In genomic region chr19:4396998-4397797, GRCm38 (mm10) we compare ENCODE assay signal across 7 mouse cellular contexts. TPM values are rescaled to one million over a fixed set of nuclear protein-coding genes. Genes with fewer than 3 reads are reported as not detected.
DNase-seq lines count a peak whose midpoint lies in the region; ATAC-seq lines count a peak whose summit lies in the region.

No protein-coding gene starts in this region.

- H3K4me1 ChIP-seq in intestine, embryonic 15.5 days (replicated peaks) = peaks cover 14% of the 10 kb centered on the region
- H3K4me1 ChIP-seq in midbrain, embryonic 10.5 days = peaks cover 41% of the 10 kb centered on the region

- peak overlapping the region; percentile 90 for H3K4me2 ChIP-seq in intestine, embryonic 15.5 days (replicated peaks)

- peak; percentile 89 for DNase-seq in adrenal gland, adult 18-20 months (ENCODE audit: low spot score in 2 of 2)
- peak; percentile 99 for DNase-seq in embryo, embryonic 11 days
- peak; percentile 98 for DNase-seq in gastrocnemius, postnatal 25 days
- peak; percentile 95 to 96 for DNase-seq in left cerebral cortex, postnatal 25 days (ENCODE audit: low spot score in 2 of 2)
- DNase-seq in midbrain, embryonic 10.5 days (ENCODE audit: low spot score) = peak; percentile 99
- peak; percentile 97 for DNase-seq in right cerebral cortex, postnatal 4 days

- intact Hi-C loops in left cerebral cortex, postnatal 25 days (cut with DNase I) = loop anchor here (2.0 to 5.0 kb wide), 3 partner anchors 62 to 595 kb away; partner anchors contain the start of genes Npas4 and Syt12

- H3K27ac ChIP-seq in intestine, embryonic 15.5 days = peak overlapping the region; percentile 96
- peak overlapping the region; percentile 99 for H3K27ac ChIP-seq in midbrain, embryonic 10.5 days (replicated peaks)

- H3K4me3 ChIP-seq in intestine, embryonic 15.5 days (replicated peaks) = peak overlapping the region; percentile 92
- H3K4me3 ChIP-seq in midbrain, embryonic 10.5 days = peak overlapping the region; percentile 98

- WGBS in intestine, embryonic 15.5 days = under 1% methylated on average over 61 of the region's 90 CpGs
- under 1% methylated on average over 89 of the region's 90 CpGs for WGBS in midbrain, embryonic 10.5 days

- no peaks in the 10 kb centered on the region for H3K36me3 ChIP-seq in intestine, embryonic 15.5 days
- H3K36me3 ChIP-seq in midbrain, embryonic 10.5 days = peaks cover 15% of the 10 kb centered on the region

- peak; percentile 96 for ATAC-seq in intestine, embryonic 15.5 days

- no peaks in the 10 kb centered on the region for H3K27me3 ChIP-seq in intestine, embryonic 15.5 days (replicated peaks)
- H3K27me3 ChIP-seq in midbrain, embryonic 10.5 days (ENCODE audit: low read depth, poor library complexity, severe bottlenecking) = peaks cover 18% of the 10 kb centered on the region

- no peaks in the 10 kb centered on the region for H3K9me3 ChIP-seq in intestine, embryonic 15.5 days
- H3K9me3 ChIP-seq in midbrain, embryonic 10.5 days (replicated peaks) = 0 out of 2 replicates have a peak, but pooled peaks cover 3% of the 10 kb centered on the region

- peak overlapping the region; percentile 99 for H3K9ac ChIP-seq in intestine, embryonic 15.5 days

RNA-seq across cellular contexts. Expression of gene Kdm2a, which starts 0.9 kb away (rescaled TPM):
- 100 to 1,000 TPM; 108 to 132 TPM for total RNA-seq in adrenal gland, adult 18-20 months (2021)
- 10 to 100 TPM; 26.5 to 28.3 TPM for total RNA-seq in gastrocnemius, postnatal 25 days (2021)
- polyA plus RNA-seq in intestine, embryonic 15.5 days (2015; fragmentation: Nextera tagmentation; extraction: Ambion mirVana) = 37.5 and 38.9 TPM in 2 replicates
- total RNA-seq in left cerebral cortex, postnatal 25 days (2021) = 10 to 100 TPM; 71.5 to 75.1 TPM
- polyA plus RNA-seq in midbrain, embryonic 10.5 days (2016; fragmentation: Nextera tagmentation; extraction: Ambion mirVana) = 47.7 and 50.4 TPM in 2 replicates

RNA-seq across cellular contexts. Expression of gene Rhod, which starts 42.0 kb away (rescaled TPM):
- total RNA-seq in adrenal gland, adult 18-20 months (2021) = 10 to 100 TPM; 19.1 to 25.8 TPM
- under 1 TPM; 0.56 to 0.75 TPM for total RNA-seq in gastrocnemius, postnatal 25 days (2021)
- polyA plus RNA-seq in intestine, embryonic 15.5 days (2015; fragmentation: Nextera tagmentation; extraction: Ambion mirVana) = 20.0 and 21.6 TPM in 2 replicates
- total RNA-seq in left cerebral cortex, postnatal 25 days (2021) = under 1 TPM; 0.57 to 0.64 TPM
- 13.7 and 13.9 TPM in 2 replicates for polyA plus RNA-seq in midbrain, embryonic 10.5 days (2016; fragmentation: Nextera tagmentation; extraction: Ambion mirVana)

Comparison
In these comparisons a context has a peak if more than half of its experiments do, and no peak if none do; other contexts are left out.
1. Peak in every context shown above with its lines: DNase-seq, ATAC-seq, H3K4me3 ChIP-seq and H3K27ac ChIP-seq.
2. RNA of gene Rhod, which starts 42.0 kb away (total RNA-seq): 19.1 to 25.8 TPM in adrenal gland, adult 18-20 months; 0.56 to 0.75 TPM in gastrocnemius, postnatal 25 days and 0.57 to 0.64 TPM in left cerebral cortex, postnatal 25 days; every median in the first group is over 10 times any median in the second.